Mouse (Mus musculus) heart, embryonic 15.5 days (tissue): ENCODE results near the gene Clec14a. TPM values are rescaled to one million over a fixed set of nuclear protein-coding genes. Genes with fewer than 3 reads are reported as not detected.

Experiments
- ATAC-seq: fragments of 200-750 bp; cut with Nextera tagmentation; replicated peaks from 2 replicates; pipeline ENCODE4 v1.8.0; 2017; ENCODE audit warnings: low read depth, moderate TSS enrichment; ENCODE audit not compliant: insufficient number of reproducible peaks, insufficient read depth, low FRiP score
- H3K27ac ChIP-seq: fragments of 300-500 bp; sonication (generic); 2 replicates; pipeline ENCODE4 v1.5.1; 2015; ENCODE audit warnings: mild to moderate bottlenecking, inconsistent platforms
- H3K27me3 ChIP-seq: fragments of 300-500 bp; sonication (generic); 2 replicates; pipeline ENCODE4 v1.6.1; 2015; ENCODE audit warnings: inconsistent platforms
- H3K36me3 ChIP-seq: fragments of 300-500 bp; sonication (generic); 2 replicates; pipeline ENCODE4 v1.6.1; 2015; ENCODE audit warnings: mild to moderate bottlenecking, inconsistent platforms
- H3K4me1 ChIP-seq: fragments of 300-500 bp; sonication (generic); replicated peaks from 2 replicates; pipeline ENCODE4 v1.6.1; 2015; ENCODE audit warnings: inconsistent platforms
- H3K4me2 ChIP-seq: fragments of 300-500 bp; sonication (generic); 2 replicates; pipeline ENCODE4 v1.6.1; 2015; ENCODE audit warnings: inconsistent platforms, mild to moderate bottlenecking, moderate library complexity
- H3K4me3 ChIP-seq: fragments of 300-500 bp; sonication (generic); 2 replicates; pipeline ENCODE4 v1.5.1; 2015; ENCODE audit warnings: mild to moderate bottlenecking, inconsistent platforms
- H3K9ac ChIP-seq: fragments of 300-500 bp; sonication (generic); 2 replicates; pipeline ENCODE4 v1.6.1; 2015; ENCODE audit warnings: mild to moderate bottlenecking, inconsistent platforms
- H3K9me3 ChIP-seq: fragments of 300-500 bp; sonication (generic); replicated peaks from 2 replicates; pipeline ENCODE4 v1.6.1; 2016; ENCODE audit warnings: inconsistent platforms
- WGBS: fragments of 180-500 bp; shearing (Covaris S2); methylation state at CpG from one replicate; pipeline ENCODE4 v1.1.7; 2015; ENCODE audit warnings: mixed read lengths; 5-methylcytosine and 5-hydroxymethylcytosine counted together
- polyA plus RNA-seq: library from polyadenylated mRNA; unstranded; fragments of >200 nt; fragmentation: Nextera tagmentation; extraction: Ambion mirVana; gene quantifications from 2 replicates; pipeline ENCODE4 v1.2.1, GENCODE M21; 2015

Clec14a gene
- polyA plus RNA-seq, 1 experiment from 2014 or later: 17.9 TPM

DNA sequence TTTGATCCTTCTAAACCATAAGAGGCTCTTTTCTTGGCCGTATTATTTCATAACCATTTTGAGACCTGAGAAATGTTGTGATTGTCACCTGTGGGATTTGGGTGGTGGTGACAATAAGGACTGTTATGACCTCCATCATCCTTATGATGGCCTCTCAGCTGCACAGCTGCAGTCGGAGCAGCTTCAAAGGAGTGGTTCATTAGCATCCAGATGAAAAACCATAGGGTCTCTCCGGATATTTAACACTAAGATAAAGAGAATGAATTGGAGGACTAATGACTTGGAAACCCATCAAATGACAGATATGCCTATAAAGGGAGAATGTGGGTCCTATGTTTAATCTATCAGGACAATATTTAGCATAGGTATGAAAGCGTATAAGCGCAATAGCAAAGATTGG, 43.4 kb downstream of the Clec14a start:
- ATAC-seq: no peak
- 82% methylated on average over 5 of the region's 5 CpGs for WGBS
- Histone ChIP-seq H3K36me3 (no peaks in the 10 kb centered on the region), H3K9me3 (no peaks in the 10 kb centered on the region), H3K27me3 (no peaks in the 10 kb centered on the region), H3K9ac (no peak overlapping the region), H3K27ac (no peak overlapping the region), H3K4me3 (no peak overlapping the region), H3K4me1 (no peaks in the 10 kb centered on the region), H3K4me2 (no peak overlapping the region)

DNA sequence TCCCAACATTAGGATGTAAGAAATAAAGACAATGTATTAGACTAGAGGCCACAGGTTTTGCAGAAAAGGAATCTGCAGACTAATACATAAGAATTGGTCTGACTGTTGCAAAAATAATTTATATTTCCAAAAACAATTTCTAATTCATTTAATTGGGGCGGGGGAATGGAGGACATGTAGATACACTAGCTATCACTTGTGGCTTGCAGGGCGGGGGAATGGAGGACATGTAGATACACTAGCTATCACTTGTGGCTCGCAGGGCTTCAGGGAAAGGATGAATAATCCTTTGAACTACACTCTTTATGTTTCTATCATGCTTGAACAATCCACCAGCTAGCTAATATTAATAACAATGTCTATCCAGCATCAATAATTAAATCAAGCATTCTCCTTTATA, 50.0 kb downstream of the Clec14a start:
- no peak overlapping the region for H3K4me2 ChIP-seq
- ATAC-seq: no peak
- 82% methylated on average over 3 of the region's 3 CpGs for WGBS
- H3K9me3 ChIP-seq: no peaks in the 10 kb centered on the region
- H3K4me3 ChIP-seq: no peak overlapping the region
- H3K36me3 ChIP-seq: no peaks in the 10 kb centered on the region
- peaks cover 6% of the 10 kb centered on the region for H3K4me1 ChIP-seq
- H3K9ac ChIP-seq: no peak overlapping the region
- H3K27ac ChIP-seq: no peak overlapping the region
- H3K27me3 ChIP-seq: peaks cover 7% of the 10 kb centered on the region; the same call in 1 of the 2 replicates

DNA sequence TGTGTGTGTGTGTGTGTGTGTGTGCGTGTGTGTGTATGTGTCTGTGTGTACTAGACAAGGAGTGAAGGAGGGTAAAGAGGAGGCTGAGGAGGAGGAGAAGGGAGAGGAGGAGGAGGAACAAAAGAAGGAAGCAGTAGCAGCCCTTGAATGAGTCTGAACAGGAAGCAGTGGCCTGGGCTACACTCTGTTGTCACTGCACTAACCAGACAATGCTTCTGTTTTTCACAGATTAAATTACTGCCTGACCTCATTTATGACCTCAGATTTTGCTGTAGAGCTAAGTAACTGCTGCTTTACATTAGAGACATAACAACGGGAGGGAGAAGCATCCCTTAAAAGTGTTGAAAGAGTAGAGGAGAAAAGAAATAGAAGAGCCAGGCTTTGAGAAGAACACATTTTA, 52.9 kb downstream of the Clec14a start:
- Histone ChIP-seq H3K9ac (no peak overlapping the region), H3K9me3 (no peaks in the 10 kb centered on the region), H3K4me3 (no peak overlapping the region), H3K27me3 (peaks cover 33% of the 10 kb centered on the region), H3K36me3 (no peaks in the 10 kb centered on the region), H3K4me2 (no peak overlapping the region), H3K4me1 (peaks cover 28% of the 10 kb centered on the region), H3K27ac (no peak overlapping the region)
- 49% methylated on average over 2 of the region's 2 CpGs for WGBS
- ATAC-seq: no peak

Other genes starting within 250 kb of the Clec14a start
- gene Sstr1, start 57.5 kb downstream of the Clec14a start, polyA plus RNA-seq: 0.11 and 0.44 TPM in 2 replicates